In the genomic region with DNA sequence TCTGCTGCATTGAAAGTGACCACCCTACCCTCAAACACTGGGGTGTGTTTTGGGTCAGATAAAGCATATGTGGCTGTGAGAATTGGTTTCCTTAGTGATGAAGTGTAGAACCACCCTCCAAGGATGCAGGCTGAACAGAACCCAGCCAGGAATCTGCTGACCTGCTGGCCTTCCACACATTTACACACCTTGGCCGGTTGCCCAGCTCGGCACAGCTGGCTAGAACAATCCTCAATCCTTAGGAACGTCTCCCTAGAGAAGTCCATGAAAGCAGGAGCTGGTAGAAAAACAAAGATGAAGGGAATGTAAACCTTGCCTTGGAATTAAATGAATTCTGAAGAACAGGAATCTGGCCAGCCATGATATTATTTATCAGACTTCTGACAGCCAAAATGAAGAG, we compare ENCODE assay signal across 10 mouse cellular contexts.
DNase-seq lines count a peak whose midpoint lies in the region; ATAC-seq lines count a peak whose summit lies in the region.
"Had no signal": no experiment of that assay in that cellular context is flagged by ENCODE, and none has a peak within 500 bp of the region (broad histone marks: within the 10 kb centered on the region; RNA-seq: fewer than 3 reads in every experiment).

No protein-coding gene starts in this region.

- H3K9ac ChIP-seq in liver, embryonic 11.5 days (ENCODE audit: low read depth, low read length) = no peak overlapping the region

- no peaks in the 10 kb centered on the region for H3K4me1 ChIP-seq in liver, embryonic 11.5 days (replicated peaks; ENCODE audit: control insufficient read depth, insufficient read depth, low read length)
- H3K4me1 ChIP-seq: megakaryocyte, embryonic 14.5 days had no signal

- H3K4me2 ChIP-seq in liver, embryonic 11.5 days = no peak overlapping the region

- WGBS in liver, embryonic 11.5 days = 63% methylated on average over 3 of the region's 3 CpGs

- H3K4me3 ChIP-seq in liver, embryonic 11.5 days (ENCODE audit: low read depth, low read length) = no peak overlapping the region
- H3K4me3 ChIP-seq: megakaryocyte, embryonic 14.5 days had no signal

- peak; percentile 9 for DNase-seq in embryo, embryonic 10.5 days (ENCODE audit: low spot score)
- DNase-seq in embryo, embryonic 9.5 days (ENCODE audit: extremely low spot score) = no peak
- DNase-seq in liver = peak; percentile 39
- DNase-seq in liver, embryonic 11.5 days (ENCODE audit: low spot score) = no peak
- peak; percentile 7 for DNase-seq in forelimb bud, embryonic 11.5 days (ENCODE audit: low read depth, low spot score)
- peak; percentile 37 to 70 for DNase-seq in lung, postnatal 4 days
- no peak for DNase-seq in left cerebral cortex, adult 11 months (ENCODE audit: low spot score)
- no peak for DNase-seq in frontal cortex, postnatal 14 days (ENCODE audit: low spot score in 2 of 2)
- DNase-seq: spleen, adult 18-20 months had no signal

- H3K27me3 ChIP-seq in liver, embryonic 11.5 days (replicated peaks; ENCODE audit: control insufficient read depth, insufficient read depth, low read length) = no peaks in the 10 kb centered on the region
- H3K27me3 ChIP-seq: megakaryocyte, embryonic 14.5 days had no signal

- no peak overlapping the region for H3K27ac ChIP-seq in liver, embryonic 11.5 days (ENCODE audit: low read depth, low read length)

- H3K9me3 ChIP-seq in liver, embryonic 11.5 days (ENCODE audit: control insufficient read depth, low read length) = no peaks in the 10 kb centered on the region

- H3K36me3 ChIP-seq in liver, embryonic 11.5 days (ENCODE audit: control insufficient read depth, insufficient read depth, low read length) = no peaks in the 10 kb centered on the region

- no peak for ATAC-seq in liver, embryonic 11.5 days (replicated peaks; ENCODE audit: low FRiP score)

Comparison
In these comparisons a context has a peak if more than half of its experiments do, and no peak if none do; other contexts are left out.
1. DNase-seq: peak in embryo, embryonic 10.5 days (single experiment), liver (single experiment), forelimb bud, embryonic 11.5 days (single experiment) and lung, postnatal 4 days (2 of 2); none in embryo, embryonic 9.5 days (single experiment), liver, embryonic 11.5 days (single experiment), left cerebral cortex, adult 11 months (single experiment) and frontal cortex, postnatal 14 days (0 of 2).